Mouse (Mus musculus) erythroblast, adult 5-6 weeks (primary cell): ENCODE results near the gene Krt9. TPM values are rescaled to one million over a fixed set of nuclear protein-coding genes. Genes with fewer than 3 reads are reported as not detected.

Experiments
- ATAC-seq: replicated peaks from 2 replicates; pipeline ENCODE4 v1.8.0; 2016; ENCODE audit warnings: moderate number of reproducible peaks, mild to moderate bottlenecking, moderate TSS enrichment, inconsistent platforms; ENCODE audit not compliant: poor library complexity, low FRiP score, severe bottlenecking
- total RNA-seq, 2 experiments: library from RNA; stranded (forward) in 1 of 2; stranded (reverse) in 1 of 2; fragments of 150-400 nt in 1 of 2; fragments of 200-764, 138-1000 nt in 1 of 2; gene quantifications; 2 replicates each; pipeline versions ENCODE4 v1.2.3 to v1.2.4; 2015 to 2017; ENCODE audit warnings: low replicate concordance in 2 of 2

Krt9 gene
- total RNA-seq, 2 experiments from 2014 or later: not detected

DNA sequence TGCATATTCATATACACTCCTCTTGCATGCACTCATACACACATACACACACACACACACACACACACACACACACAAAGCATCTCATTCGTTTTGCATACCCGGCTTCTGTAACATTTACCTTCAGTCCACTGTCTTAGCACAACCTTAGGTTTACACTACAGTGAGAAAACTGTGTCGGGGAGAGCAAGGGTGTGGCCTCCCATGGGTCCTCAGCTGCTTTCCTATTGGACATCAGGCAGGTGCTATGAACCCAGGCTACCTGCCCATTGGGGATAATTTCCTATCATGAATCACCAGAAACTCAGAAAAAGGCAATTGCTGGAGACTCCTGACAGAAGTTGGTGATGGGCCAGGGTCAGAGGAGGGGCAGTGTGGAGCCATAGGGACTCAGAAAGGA, 35.7 kb downstream of the Krt9 start:
- ATAC-seq: no peak

- ATAC-seq: no peak
Observed at GRCm38 (mm10) chr11:100155497-100156255, 37.4 kb downstream of the Krt9 start.

GRCm38 (mm10) chr11:100148615-100149330, 44.3 kb downstream of the Krt9 start, which contains the start of gene Krt19:
Krt19 (minus strand) TSS chr11:100148665.
- no peak for ATAC-seq

DNA sequence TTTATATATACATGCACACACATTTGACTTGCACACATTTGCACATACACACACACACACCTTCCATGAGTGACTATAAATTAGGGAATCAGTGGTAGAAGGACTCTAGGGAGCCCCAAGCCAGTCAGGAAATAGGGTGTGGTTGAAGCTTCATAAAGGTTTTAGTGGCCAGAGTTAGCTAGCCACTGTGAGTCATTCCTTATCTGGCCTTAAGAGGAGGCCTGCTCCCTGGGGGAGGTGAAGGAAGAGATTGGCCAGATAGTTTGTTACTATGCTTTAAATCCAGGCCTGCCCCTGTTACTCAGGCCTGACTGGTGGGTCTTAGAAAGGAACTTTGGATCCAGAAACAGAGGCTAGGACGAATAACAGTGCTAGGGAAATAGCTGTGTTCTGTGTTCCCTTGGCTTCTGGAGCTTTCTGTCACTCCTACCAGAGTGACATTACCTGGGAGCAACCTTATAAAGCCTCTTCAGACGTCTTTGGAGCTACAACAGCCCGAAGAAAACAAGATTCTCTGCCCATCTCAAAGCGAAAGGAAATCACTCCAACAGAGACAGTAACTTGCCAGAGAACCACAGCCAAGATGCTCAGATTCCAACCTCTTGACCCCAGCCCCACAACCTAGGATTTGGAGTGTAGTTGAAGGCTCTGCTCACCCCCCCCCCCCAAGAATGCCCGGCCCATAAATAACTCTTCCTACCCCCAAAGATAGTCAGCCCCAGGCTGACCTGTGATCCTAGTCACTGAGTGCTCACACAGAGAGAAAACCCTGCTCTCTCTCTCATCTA, 45.3 kb downstream of the Krt9 start:
- ATAC-seq: no peak

- ATAC-seq: no peak
Observed at GRCm38 (mm10) chr11:100145858-100146560, 47.0 kb downstream of the Krt9 start.

DNA sequence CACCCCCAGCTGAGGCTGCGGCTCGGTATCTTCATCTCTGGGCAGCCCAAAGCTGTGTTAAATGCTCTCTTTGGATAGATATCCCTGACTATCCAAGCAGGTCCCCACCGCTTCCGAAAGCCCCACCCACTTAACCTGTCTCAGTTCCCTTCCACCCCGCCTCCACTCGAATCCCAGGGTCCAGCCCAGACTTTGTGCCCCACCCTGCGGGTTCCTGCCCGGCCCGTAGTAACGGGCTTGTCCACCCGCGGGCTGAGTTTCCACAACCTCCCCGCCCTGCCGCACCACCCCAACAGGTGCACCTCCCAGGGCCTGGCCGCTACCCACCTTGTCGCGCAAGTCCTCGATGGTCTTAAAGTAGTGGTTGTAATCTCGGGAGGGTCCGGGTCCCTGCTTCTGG, 47.9 kb downstream of the Krt9 start:
- no peak for ATAC-seq

GRCm38 (mm10) chr11:100140966-100141365, 52.1 kb downstream of the Krt9 start:
- no peak for ATAC-seq

- ATAC-seq: no peak
Observed at GRCm38 (mm10) chr11:100139391-100139790, 53.7 kb downstream of the Krt9 start.

DNA sequence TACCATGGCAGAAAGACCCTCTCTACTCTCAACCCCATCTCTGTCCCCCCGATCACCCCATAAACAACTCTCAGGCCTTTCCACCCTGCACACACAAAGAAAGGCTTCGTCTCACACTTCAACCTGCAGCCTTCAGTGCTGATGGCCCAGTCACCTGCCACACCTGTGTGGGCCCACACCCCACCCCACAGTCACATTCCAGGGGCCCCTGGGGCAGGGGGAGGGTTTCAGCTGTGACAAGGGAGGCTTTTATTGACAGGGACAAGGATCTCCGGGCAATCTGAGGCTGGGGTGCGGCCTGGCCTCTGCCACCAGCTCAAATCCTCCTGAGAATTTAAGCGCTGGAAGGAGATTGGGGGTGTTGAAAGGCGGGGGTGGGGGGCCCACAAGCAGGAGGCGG, 54.2 kb downstream of the Krt9 start:
- ATAC-seq: no peak

GRCm38 (mm10) chr11:100137693-100138092, 55.4 kb downstream of the Krt9 start:
- ATAC-seq: no peak

Other genes with a start within 250 kb of the Krt9 start
- gene Krtap9-5, start 244.8 kb downstream of the Krt9 start, total RNA-seq (2015; ENCODE audit: low replicate concordance): not detected in 2 replicates
- gene Krtap9-5, start 244.8 kb downstream of the Krt9 start, total RNA-seq (2017; ENCODE audit: low replicate concordance): not detected in 2 replicates
- not detected in 2 replicates for gene Krtap29-1, start 214.2 kb downstream of the Krt9 start, total RNA-seq (2015; ENCODE audit: low replicate concordance)
- gene Krtap29-1, start 214.2 kb downstream of the Krt9 start, total RNA-seq (2017; ENCODE audit: low replicate concordance): not detected in 2 replicates
- not detected in 2 replicates for gene Krtap16-1, start 206.6 kb downstream of the Krt9 start, total RNA-seq (2015; ENCODE audit: low replicate concordance)
- not detected in 2 replicates for gene Krtap16-1, start 206.6 kb downstream of the Krt9 start, total RNA-seq (2017; ENCODE audit: low replicate concordance)
- gene Krtap17-1, start 199.3 kb downstream of the Krt9 start, total RNA-seq (2015; ENCODE audit: low replicate concordance): not detected in 2 replicates
- gene Krtap17-1, start 199.3 kb downstream of the Krt9 start, total RNA-seq (2017; ENCODE audit: low replicate concordance): not detected in 2 replicates
- gene Krt33a, start 177.0 kb downstream of the Krt9 start, total RNA-seq (2015; ENCODE audit: low replicate concordance): not detected in 2 replicates
- gene Krt33a, start 177.0 kb downstream of the Krt9 start, total RNA-seq (2017; ENCODE audit: low replicate concordance): not detected in 2 replicates
- not detected in 2 replicates for gene Krt33b, start 163.4 kb downstream of the Krt9 start, total RNA-seq (2015; ENCODE audit: low replicate concordance)
- not detected in 2 replicates for gene Krt33b, start 163.4 kb downstream of the Krt9 start, total RNA-seq (2017; ENCODE audit: low replicate concordance)
- not detected in 2 replicates for gene Krt34, start 151.7 kb downstream of the Krt9 start, total RNA-seq (2015; ENCODE audit: low replicate concordance)
- gene Krt34, start 151.7 kb downstream of the Krt9 start, total RNA-seq (2017; ENCODE audit: low replicate concordance): not detected in 2 replicates
- gene Krt31, start 142.7 kb downstream of the Krt9 start, total RNA-seq (2015; ENCODE audit: low replicate concordance): not detected in 2 replicates
- not detected in 2 replicates for gene Krt31, start 142.7 kb downstream of the Krt9 start, total RNA-seq (2017; ENCODE audit: low replicate concordance)
- gene Krt32, start 105.0 kb downstream of the Krt9 start, total RNA-seq (2015; ENCODE audit: low replicate concordance): not detected in 2 replicates
- not detected in 2 replicates for gene Krt32, start 105.0 kb downstream of the Krt9 start, total RNA-seq (2017; ENCODE audit: low replicate concordance)
- not detected in 2 replicates for gene Krt35, start 97.0 kb downstream of the Krt9 start, total RNA-seq (2015; ENCODE audit: low replicate concordance)
- gene Krt35, start 97.0 kb downstream of the Krt9 start, total RNA-seq (2017; ENCODE audit: low replicate concordance): not detected in 2 replicates
- not detected in 2 replicates for gene Krt36, start 87.6 kb downstream of the Krt9 start, total RNA-seq (2015; ENCODE audit: low replicate concordance)
- not detected in 2 replicates for gene Krt36, start 87.6 kb downstream of the Krt9 start, total RNA-seq (2017; ENCODE audit: low replicate concordance)
- gene Krt13, start 71.7 kb downstream of the Krt9 start, total RNA-seq (2015; ENCODE audit: low replicate concordance): not detected in 2 replicates
- not detected in 2 replicates for gene Krt13, start 71.7 kb downstream of the Krt9 start, total RNA-seq (2017; ENCODE audit: low replicate concordance)
- not detected in 2 replicates for gene Krt15, start 57.3 kb downstream of the Krt9 start, total RNA-seq (2015; ENCODE audit: low replicate concordance)
- gene Krt15, start 57.3 kb downstream of the Krt9 start, total RNA-seq (2017; ENCODE audit: low replicate concordance): not detected in 2 replicates
- gene Krt19, start 44.6 kb downstream of the Krt9 start, total RNA-seq (2015; ENCODE audit: low replicate concordance): not detected in 2 replicates
- not detected in 2 replicates for gene Krt19, start 44.6 kb downstream of the Krt9 start, total RNA-seq (2017; ENCODE audit: low replicate concordance)
- gene Krt14, start 14.3 kb upstream of the Krt9 start, total RNA-seq (2015; ENCODE audit: low replicate concordance): not detected in 2 replicates
- gene Krt14, start 14.3 kb upstream of the Krt9 start, total RNA-seq (2017; ENCODE audit: low replicate concordance): not detected in 2 replicates
- not detected in 2 replicates for gene Krt16, start 55.7 kb upstream of the Krt9 start, total RNA-seq (2015; ENCODE audit: low replicate concordance)
- not detected in 2 replicates for gene Krt16, start 55.7 kb upstream of the Krt9 start, total RNA-seq (2017; ENCODE audit: low replicate concordance)
- not detected in 2 replicates for gene Krt17, start 67.8 kb upstream of the Krt9 start, total RNA-seq (2015; ENCODE audit: low replicate concordance)
- not detected in 2 replicates for gene Krt17, start 67.8 kb upstream of the Krt9 start, total RNA-seq (2017; ENCODE audit: low replicate concordance)
- not detected in 2 replicates for gene Krt42, start 76.6 kb upstream of the Krt9 start, total RNA-seq (2015; ENCODE audit: low replicate concordance)
- gene Krt42, start 76.6 kb upstream of the Krt9 start, total RNA-seq (2017; ENCODE audit: low replicate concordance): not detected in 2 replicates
- 580 and 688 TPM in 2 replicates for gene Eif1, start 126.6 kb upstream of the Krt9 start, total RNA-seq (2015; ENCODE audit: low replicate concordance)
- 168 and 350 TPM in 2 replicates for gene Eif1, start 126.6 kb upstream of the Krt9 start, total RNA-seq (2017; ENCODE audit: low replicate concordance)
- not detected in 2 replicates for gene Gast, start 141.2 kb upstream of the Krt9 start, total RNA-seq (2015; ENCODE audit: low replicate concordance)
- gene Gast, start 141.2 kb upstream of the Krt9 start, total RNA-seq (2017; ENCODE audit: low replicate concordance): not detected in 2 replicates
- not detected in 2 replicates for gene Hap1, start 162.9 kb upstream of the Krt9 start, total RNA-seq (2015; ENCODE audit: low replicate concordance)
- gene Hap1, start 162.9 kb upstream of the Krt9 start, total RNA-seq (2017; ENCODE audit: low replicate concordance): not detected in 2 replicates
- gene Jup, start 204.5 kb upstream of the Krt9 start, total RNA-seq (2015; ENCODE audit: low replicate concordance): 1.5 and 2.3 TPM in 2 replicates
- 0.28 and 1.8 TPM in 2 replicates for gene Jup, start 204.5 kb upstream of the Krt9 start, total RNA-seq (2017; ENCODE audit: low replicate concordance)
- not detected in 2 replicates for gene P3h4, start 221.6 kb upstream of the Krt9 start, total RNA-seq (2015; ENCODE audit: low replicate concordance)
- gene P3h4, start 221.6 kb upstream of the Krt9 start, total RNA-seq (2017; ENCODE audit: low replicate concordance): not detected in 2 replicates
- not detected in 2 replicates for gene Fkbp10, start 222.5 kb upstream of the Krt9 start, total RNA-seq (2015; ENCODE audit: low replicate concordance)
- not detected in 2 replicates for gene Fkbp10, start 222.5 kb upstream of the Krt9 start, total RNA-seq (2017; ENCODE audit: low replicate concordance)
- gene Nt5c3b, start 248.6 kb upstream of the Krt9 start, total RNA-seq (2015; ENCODE audit: low replicate concordance): 2.1 and 10.0 TPM in 2 replicates
- gene Nt5c3b, start 248.6 kb upstream of the Krt9 start, total RNA-seq (2017; ENCODE audit: low replicate concordance): 1.7 and 6.3 TPM in 2 replicates
- gene Klhl10, start 248.7 kb upstream of the Krt9 start, total RNA-seq (2015; ENCODE audit: low replicate concordance): not detected in 2 replicates
- not detected in 2 replicates for gene Klhl10, start 248.7 kb upstream of the Krt9 start, total RNA-seq (2017; ENCODE audit: low replicate concordance)